ENCODE assay signal across 8 mouse cellular contexts in genomic region chr1:183388426-183389406, GRCm38 (mm10). TPM values are rescaled to one million over a fixed set of nuclear protein-coding genes. Genes with fewer than 3 reads are reported as not detected.
A peak's percentile ranks its signal among the peaks of the same experiment; 100 is the strongest.
DNase-seq lines count a peak whose midpoint lies in the region; ATAC-seq lines count a peak whose summit lies in the region.

Gene Taf1a (plus strand): TSS chr1:183388981.

- H3K9ac ChIP-seq in heart, embryonic 13.5 days = peak within 1 kb of the TSS; percentile 80
- H3K9ac ChIP-seq in liver, embryonic 12.5 days = peak within 1 kb of the TSS; percentile 69
- H3K9ac ChIP-seq in stomach, embryonic 15.5 days = peak within 1 kb of the TSS; percentile 21; the same call in 1 of the 2 replicates

- H3K4me3 ChIP-seq in brown adipose tissue, adult 24 weeks (ENCODE audit: insufficient read depth, low read depth, low read length) = peak within 1 kb of the TSS; percentile 76
- H3K4me3 ChIP-seq in heart, embryonic 13.5 days = peak within 1 kb of the TSS; percentile 66
- peak within 1 kb of the TSS; percentile 85 for H3K4me3 ChIP-seq in liver, embryonic 12.5 days
- H3K4me3 ChIP-seq in stomach, embryonic 15.5 days (replicated peaks) = peak within 1 kb of the TSS; percentile 68

- peak; percentile 97 for DNase-seq in CD4-positive, CD25-positive, alpha-beta regulatory T cell, adult 2 months (ENCODE audit: low read depth, low spot score)
- peak; percentile 57 for DNase-seq in fat pad, adult 2 months (ENCODE audit: extremely low read depth, low read depth, low spot score)
- peak; percentile 93 for DNase-seq in kidney, postnatal 10 days
- peak; percentile 82 to 89 for DNase-seq in natural killer cell, adult 2 months (ENCODE audit: low spot score in 2 of 2)

- H3K4me1 ChIP-seq in brown adipose tissue, adult 24 weeks (ENCODE audit: control insufficient read depth, insufficient read depth, insufficient read length, low read length) = peaks cover 4% of the 10 kb centered on the region; the same call in 1 of the 2 replicates
- H3K4me1 ChIP-seq in heart, embryonic 13.5 days = peaks cover 10% of the 10 kb centered on the region
- H3K4me1 ChIP-seq in liver, embryonic 12.5 days = peaks cover 14% of the 10 kb centered on the region
- H3K4me1 ChIP-seq in stomach, embryonic 15.5 days = peaks cover 8% of the 10 kb centered on the region

- WGBS in heart, embryonic 13.5 days = 6% methylated on average over 44 of the region's 44 CpGs
- WGBS in liver, embryonic 12.5 days (ENCODE audit: insufficient replicate concordance) = 6% methylated on average over 44 of the region's 44 CpGs
- 5% methylated on average over 44 of the region's 44 CpGs for whole genome bisulfite sequencing in stomach, embryonic 15.5 days

- peak within 1 kb of the TSS; percentile 90 for H3K4me2 ChIP-seq in heart, embryonic 13.5 days
- peak within 1 kb of the TSS; percentile 88 for H3K4me2 ChIP-seq in liver, embryonic 12.5 days
- peak within 1 kb of the TSS; percentile 69 for H3K4me2 ChIP-seq in stomach, embryonic 15.5 days

- H3K36me3 ChIP-seq in heart, embryonic 13.5 days = peaks cover 22% of the 10 kb centered on the region
- H3K36me3 ChIP-seq in liver, embryonic 12.5 days = peaks cover 15% of the 10 kb centered on the region
- H3K36me3 ChIP-seq in stomach, embryonic 15.5 days = peaks cover 4% of the 10 kb centered on the region

- peaks cover 25% of the 10 kb centered on the region for H3K27me3 ChIP-seq in heart, embryonic 13.5 days (replicated peaks)
- H3K27me3 ChIP-seq in liver, embryonic 12.5 days (replicated peaks) = 0 out of 2 replicates have a peak, but pooled peaks cover 8% of the 10 kb centered on the region
- H3K27me3 ChIP-seq in stomach, embryonic 15.5 days (replicated peaks) = 0 out of 2 replicates have a peak, but pooled peaks cover 5% of the 10 kb centered on the region

- no peaks in the 10 kb centered on the region for H3K9me3 ChIP-seq in heart, embryonic 13.5 days
- H3K9me3 ChIP-seq in liver, embryonic 12.5 days (replicated peaks) = no peaks in the 10 kb centered on the region
- H3K9me3 ChIP-seq in stomach, embryonic 15.5 days = no peaks in the 10 kb centered on the region

- H3K27ac ChIP-seq in brown adipose tissue, adult 24 weeks (replicated peaks; ENCODE audit: low read depth, low read length) = peak within 1 kb of the TSS; percentile 28
- H3K27ac ChIP-seq in heart, embryonic 13.5 days (replicated peaks) = peak within 1 kb of the TSS; percentile 51; the same call in 1 of the 2 replicates
- H3K27ac ChIP-seq in liver, embryonic 12.5 days = no peak within 1 kb of the TSS
- H3K27ac ChIP-seq in stomach, embryonic 15.5 days = peak within 1 kb of the TSS; percentile 67; the same call in 1 of the 2 replicates

- peak; percentile 99 for ATAC-seq in heart, embryonic 13.5 days (ENCODE audit: extremely low read depth, insufficient number of reproducible peaks, low FRiP score, low TSS enrichment)
- ATAC-seq in liver, embryonic 12.5 days = peak; percentile 100
- peak; percentile 99 for ATAC-seq in stomach, embryonic 15.5 days (ENCODE audit: insufficient read depth, low FRiP score, low read depth)

RNA-seq across cellular contexts. Expression of gene Taf1a, which starts in this region (rescaled TPM):
- polyA plus RNA-seq in brown adipose tissue, adult 24 weeks (2012; ENCODE audit: insufficient read depth, insufficient read length, missing spikeins) = 4.2 and 7.3 TPM in 2 replicates
- polyA plus RNA-seq in heart, embryonic 13.5 days (2015; fragmentation: Nextera tagmentation; extraction: Ambion mirVana) = 13.5 and 13.8 TPM in 2 replicates
- 9.5 and 9.6 TPM in 2 replicates for polyA plus RNA-seq in liver, embryonic 12.5 days (2016; fragmentation: Nextera tagmentation; extraction: Ambion mirVana)
- polyA plus RNA-seq in stomach, embryonic 15.5 days (2015; fragmentation: Nextera tagmentation; extraction: Ambion mirVana) = 18.6 and 19.0 TPM in 2 replicates

Comparison
In these comparisons a context has a peak if more than half of its experiments do, and no peak if none do; other contexts are left out.
1. H3K9ac ChIP-seq: peak in every context shown above with its lines; median percentile 80 in heart, embryonic 13.5 days; 69 in liver, embryonic 12.5 days; 21 in stomach, embryonic 15.5 days.